Mouse (Mus musculus) hindbrain, embryonic 11.5 days (tissue): ENCODE measurements around the gene Crip2. TPM values are rescaled to one million over a fixed set of nuclear protein-coding genes. Genes with fewer than 3 reads are reported as not detected.

Experiments
- ATAC-seq: fragments of 200-750 bp; cut with Nextera tagmentation; 2 replicates; pipeline ENCODE4 v1.8.0; 2017; ENCODE audit warnings: mild to moderate bottlenecking, moderate TSS enrichment, moderate library complexity; ENCODE audit not compliant: low FRiP score
- DNase-seq: peaks from one replicate; pipeline ENCODE4 v3.0.0-alpha.2; 2015; ENCODE audit warnings: low spot score
- H3K27ac ChIP-seq: fragments of 300-500 bp; sonication (generic); 2 replicates; pipeline ENCODE4 v1.5.1; 2014; ENCODE audit warnings: mild to moderate bottlenecking, low read depth, low read length
- H3K27me3 ChIP-seq: fragments of 300-500 bp; sonication (generic); 2 replicates; pipeline ENCODE4 v1.6.1; 2014; ENCODE audit warnings: mild to moderate bottlenecking, low read length, moderate library complexity, mixed read lengths; ENCODE audit not compliant: control insufficient read depth, insufficient read depth
- H3K36me3 ChIP-seq: fragments of 300-500 bp; sonication (generic); 2 replicates; pipeline ENCODE4 v1.6.1; 2014; ENCODE audit warnings: mild to moderate bottlenecking, low read length, moderate library complexity, mixed read lengths; ENCODE audit not compliant: control insufficient read depth, insufficient read depth
- H3K4me1 ChIP-seq: fragments of 300-500 bp; sonication (generic); replicated peaks from 2 replicates; pipeline ENCODE4 v1.6.1; 2014; ENCODE audit warnings: low read length, mixed read lengths; ENCODE audit not compliant: control insufficient read depth, insufficient read depth
- H3K4me2 ChIP-seq: fragments of 300-500 bp; sonication (generic); replicated peaks from 2 replicates; pipeline ENCODE4 v1.6.1; 2014; ENCODE audit warnings: mild to moderate bottlenecking, low read depth, low read length
- H3K4me3 ChIP-seq: fragments of 300-500 bp; sonication (generic); 2 replicates; pipeline ENCODE4 v1.5.1; 2014; ENCODE audit warnings: low read depth, low read length
- H3K9ac ChIP-seq: fragments of 300-500 bp; sonication (generic); 2 replicates; pipeline ENCODE4 v1.6.1; 2014; ENCODE audit warnings: low read depth, low read length
- H3K9me3 ChIP-seq: fragments of 300-500 bp; sonication (generic); 2 replicates; pipeline ENCODE4 v1.6.1; 2016; ENCODE audit warnings: low read length; ENCODE audit not compliant: control insufficient read depth
- WGBS: fragments of 180-500 bp; shearing (Covaris S2); extraction: QIAGEN DNeasy Blood & Tissue Kit; methylation state at CpG from one replicate; pipeline ENCODE4 v1.1.7; 2014; 5-methylcytosine and 5-hydroxymethylcytosine counted together
- polyA plus RNA-seq: library from polyadenylated mRNA; unstranded; fragments of >200 nt; fragmentation: Nextera tagmentation; extraction: Ambion mirVana; gene quantifications from 2 replicates; pipeline ENCODE4 v1.2.1, GENCODE M21; 2014

Crip2 gene
- polyA plus RNA-seq, 1 experiment from 2014 or later: 208 TPM

DNA sequence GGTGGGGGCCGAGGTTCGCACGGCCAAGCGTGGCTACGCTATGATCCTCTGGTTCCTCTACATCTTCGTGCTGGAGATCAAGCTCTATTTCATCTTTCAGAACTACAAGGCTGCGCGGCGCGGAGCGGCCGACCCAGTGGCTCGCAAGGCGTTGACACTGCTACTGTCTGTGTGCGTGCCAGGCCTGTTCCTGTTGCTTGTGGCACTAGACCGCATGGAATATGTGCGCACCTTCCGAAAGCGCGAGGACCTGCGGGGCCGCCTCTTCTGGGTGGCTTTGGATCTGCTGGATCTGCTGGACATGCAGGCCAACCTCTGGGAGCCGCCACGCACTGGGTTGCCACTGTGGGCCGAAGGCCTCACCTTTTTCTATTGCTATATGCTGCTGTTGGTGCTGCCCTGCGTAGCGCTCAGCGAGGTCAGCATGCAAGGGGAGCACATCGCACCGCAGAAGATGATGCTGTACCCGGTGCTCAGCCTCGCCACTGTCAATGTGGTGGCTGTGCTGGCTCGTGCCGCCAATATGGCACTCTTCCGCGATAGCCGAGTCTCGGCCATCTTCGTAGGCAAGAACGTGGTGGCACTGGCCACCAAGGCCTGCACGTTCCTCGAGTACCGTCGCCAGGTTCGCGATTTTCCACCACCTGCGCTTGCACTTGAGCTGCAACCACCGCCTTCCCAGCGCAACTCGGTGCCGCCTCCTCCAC is 48.5 kb downstream of the Crip2 start:
- peak overlapping the region; percentile 44; the same call in 1 of the 2 replicates for H3K4me3 ChIP-seq
- ATAC-seq: no peak
- 87% methylated on average over 51 of the region's 51 CpGs for WGBS

DNA sequence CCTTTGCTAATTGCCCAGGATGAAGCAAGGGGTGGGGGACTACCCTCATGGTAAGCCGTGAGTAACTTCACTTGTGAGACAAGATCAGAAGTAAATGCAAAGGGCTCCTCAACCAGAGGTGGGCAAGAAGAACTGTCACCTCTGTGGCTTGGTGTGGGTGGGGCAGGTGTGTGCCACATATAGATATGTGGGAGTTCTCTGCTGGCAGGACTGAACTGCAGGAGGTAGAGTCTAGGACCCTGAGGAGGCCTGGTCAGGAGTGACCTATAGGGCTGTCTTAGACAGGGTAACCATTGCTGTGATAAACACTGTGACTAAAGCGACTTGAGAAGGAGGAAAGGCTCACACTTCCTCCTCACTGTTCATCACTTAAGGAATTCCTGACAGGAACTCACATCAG is 53.4 kb downstream of the Crip2 start:
- Histone ChIP-seq H3K9me3 (no peaks in the 10 kb centered on the region), H3K4me3 (no peak overlapping the region), H3K4me2 (no peak overlapping the region), H3K27me3 (no peaks in the 10 kb centered on the region), H3K4me1 (no peaks in the 10 kb centered on the region), H3K9ac (no peak overlapping the region), H3K36me3 (no peaks in the 10 kb centered on the region), H3K27ac (no peak overlapping the region)
- ATAC-seq (no peak), DNase-seq (no peak)
- WGBS: 79% methylated on average over 2 of the region's 2 CpGs

More for the DNA sequence above, 48.5 kb downstream of the Crip2 start:
- DNase-seq: no peak
- Histone ChIP-seq H3K9me3 (no peaks in the 10 kb centered on the region), H3K4me1 (peaks cover 10% of the 10 kb centered on the region), H3K27me3 (peaks cover 5% of the 10 kb centered on the region; the same call in 1 of the 2 replicates), H3K27ac (no peak overlapping the region), H3K4me2 (peak overlapping the region; percentile 96), H3K9ac (no peak overlapping the region; the same call in 1 of the 2 replicates), H3K36me3 (no peaks in the 10 kb centered on the region)

Other genes starting within 250 kb of the Crip2 start
- gene Jag2, start 210.5 kb upstream of the Crip2 start, polyA plus RNA-seq: 4.2 and 4.7 TPM in 2 replicates
- gene Nudt14, start 198.1 kb upstream of the Crip2 start, polyA plus RNA-seq: 57.3 and 69.9 TPM in 2 replicates
- 25.6 and 26.8 TPM in 2 replicates for gene Btbd6, start 163.8 kb upstream of the Crip2 start, polyA plus RNA-seq
- 53.6 and 57.8 TPM in 2 replicates for gene Brf1, start 139.5 kb upstream of the Crip2 start, polyA plus RNA-seq
- gene Pacs2, start 125.7 kb upstream of the Crip2 start, polyA plus RNA-seq: 17.2 and 21.2 TPM in 2 replicates
- 0.26 TPM in 1 of 2 replicates, not detected in the other for gene Tex22, start 65.7 kb upstream of the Crip2 start, polyA plus RNA-seq
- 17.2 and 19.4 TPM in 2 replicates for gene Mta1, start 42.0 kb upstream of the Crip2 start, polyA plus RNA-seq
- gene Crip1, start 6.1 kb downstream of the Crip2 start, polyA plus RNA-seq: 76.0 and 84.7 TPM in 2 replicates
- 28.8 and 31.4 TPM in 2 replicates for gene Tedc1, start 16.2 kb downstream of the Crip2 start, polyA plus RNA-seq
- 8.9 and 10.8 TPM in 2 replicates for gene Tmem121, start 45.7 kb downstream of the Crip2 start, polyA plus RNA-seq